In the genomic region with DNA sequence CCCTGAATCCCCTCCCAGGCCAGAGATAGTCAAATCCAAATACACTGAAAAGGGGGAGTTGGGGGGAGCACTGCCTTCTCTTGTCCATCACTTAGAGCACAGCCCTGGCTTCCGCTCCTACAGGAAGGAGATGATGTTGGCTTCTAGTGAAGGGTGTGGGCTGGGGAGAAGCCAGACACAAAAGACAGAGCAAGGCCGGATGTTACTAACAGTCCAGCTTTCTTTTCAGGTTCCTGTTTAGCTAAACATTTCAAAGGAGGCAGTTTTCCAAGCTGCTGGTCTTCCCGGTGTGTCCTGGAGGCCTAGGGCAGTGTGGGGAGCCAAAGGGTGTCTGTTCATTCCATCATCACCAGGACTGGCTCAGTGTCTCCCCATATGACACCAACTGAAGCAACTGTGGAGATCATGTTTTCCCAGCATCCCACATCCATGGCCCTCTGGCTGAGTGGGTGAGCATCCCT, we compare ENCODE assay signal across 10 mouse cellular contexts.
DNase-seq lines count a peak whose midpoint lies in the region.
"Had no signal": no experiment of that assay in that cellular context is flagged by ENCODE, and none has a peak within 500 bp of the region (broad histone marks: within the 10 kb centered on the region; RNA-seq: fewer than 3 reads in every experiment).

No protein-coding gene starts in this region.

- intact Hi-C loops in heart, postnatal 14 days (cut with DNase I) = loop anchor here (2.0 to 5.0 kb wide), 4 partner anchors 106 to 396 kb away; no protein-coding TSS in a partner anchor
- intact Hi-C loops in left cerebral cortex, postnatal 14 days (cut with DNase I) = no loop called here

- H3K36me3 ChIP-seq in limb, embryonic 10.5 days = no peaks in the 10 kb centered on the region

- peak; percentile 42 for DNase-seq in R1 (ENCODE audit: low read depth, low spot score)
- DNase-seq in adrenal gland, postnatal 10 days = peak; percentile 23
- peak; percentile 44 to 50 for DNase-seq in heart, postnatal 14 days
- DNase-seq in limb, embryonic 10.5 days (ENCODE audit: low spot score) = no peak
- no peak for DNase-seq in frontal cortex, adult 2 months (ENCODE audit: extremely low spot score in 1 of 2, low spot score in 1 of 2)
- no peak for DNase-seq in c-Kit-positive CD71-positive TER-119-positive erythroid progenitor cells, embryonic 14.5 days (ENCODE audit: low spot score)
- no peak for DNase-seq in layer of hippocampus, adult 11-12 months (ENCODE audit: low spot score)
- DNase-seq in left cerebral cortex, postnatal 14 days (ENCODE audit: low spot score in 2 of 2) = no peak
- DNase-seq: layer of hippocampus, postnatal 36 days; right cerebral cortex, postnatal 4 days had no signal

- WGBS in limb, embryonic 10.5 days = 89% methylated on average over 3 of the region's 3 CpGs

- H3K9me3 ChIP-seq in limb, embryonic 10.5 days (replicated peaks) = no peaks in the 10 kb centered on the region

- H3K27me3 ChIP-seq in limb, embryonic 10.5 days (ENCODE audit: low read depth, poor library complexity, severe bottlenecking) = no peaks in the 10 kb centered on the region

- no peaks in the 10 kb centered on the region for H3K4me1 ChIP-seq in limb, embryonic 10.5 days

- no peak overlapping the region for H3K4me3 ChIP-seq in limb, embryonic 10.5 days

- 0 out of 2 replicates have a peak overlapping the region, but pooled peaks have one; percentile 16 for H3K27ac ChIP-seq in limb, embryonic 10.5 days

Comparison
In these comparisons a context has a peak if more than half of its experiments do, and no peak if none do; other contexts are left out.
1. DNase-seq: peak in R1 (single experiment), adrenal gland, postnatal 10 days (single experiment) and heart, postnatal 14 days (2 of 2); none in limb, embryonic 10.5 days (single experiment), frontal cortex, adult 2 months (0 of 2), c-Kit-positive CD71-positive TER-119-positive erythroid progenitor cells, embryonic 14.5 days (single experiment), layer of hippocampus, adult 11-12 months (single experiment) and left cerebral cortex, postnatal 14 days (0 of 2).